ENCODE assay signal across 9 mouse cellular contexts in the genomic region with DNA sequence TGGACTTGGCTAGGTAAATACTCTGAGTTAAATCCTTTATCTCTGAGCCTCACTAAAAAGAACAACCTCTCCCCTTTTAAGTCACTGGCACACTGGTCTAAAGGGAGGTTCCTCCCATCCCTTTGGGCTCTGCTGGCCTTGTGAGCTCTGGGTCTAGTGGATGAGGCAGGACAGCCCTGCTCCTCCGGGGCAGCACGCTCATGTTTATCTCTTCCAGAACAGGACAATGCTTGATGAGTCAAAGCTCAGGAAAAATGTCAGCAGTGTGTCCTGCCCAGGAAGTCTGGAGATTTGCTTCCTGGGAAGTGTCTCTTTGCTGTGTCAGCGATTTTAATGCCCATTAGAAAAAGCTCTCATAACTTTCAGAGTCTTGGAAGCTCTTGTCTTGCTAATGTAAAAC.
DNase-seq lines count a peak whose midpoint lies in the region; ATAC-seq and TF ChIP-seq lines count a peak whose summit lies in the region.
"Had no signal": no experiment of that assay in that cellular context is flagged by ENCODE, and none has a peak within 500 bp of the region (broad histone marks: within the 10 kb centered on the region; RNA-seq: fewer than 3 reads in every experiment).

No protein-coding gene starts in this region.

- no peak overlapping the region for H3K9ac ChIP-seq in kidney, postnatal 0 days (ENCODE audit: low read depth, low read length)
- no peak overlapping the region for H3K9ac ChIP-seq in limb, embryonic 12.5 days (replicated peaks)
- no peak overlapping the region for H3K9ac ChIP-seq in stomach, embryonic 14.5 days (replicated peaks; ENCODE audit: low read depth, low read length)
- H3K9ac ChIP-seq: liver, embryonic 15.5 days had no signal

- TF ChIP-seq CTCF in kidney, postnatal 0 days (IDR thresholded peaks at IDR 0.05; ENCODE audit: low read depth), result no peak

- DNase-seq in adrenal gland, postnatal 14 days, result peak; percentile 65
- no peak for DNase-seq in adrenal gland, postnatal 4 days (ENCODE audit: low spot score in 2 of 2)
- DNase-seq in kidney, postnatal 0 days (ENCODE audit: low spot score), result peak; percentile 46
- no peak for DNase-seq in kidney, adult 11 months
- DNase-seq in frontal cortex, adult 2 months (ENCODE audit: extremely low spot score in 1 of 2, low spot score in 1 of 2), result no peak
- DNase-seq in left cerebral cortex, adult 11 months (ENCODE audit: low spot score), result no peak

- no peak overlapping the region for H3K4me2 ChIP-seq in kidney, postnatal 0 days (ENCODE audit: low read length)
- H3K4me2 ChIP-seq in limb, embryonic 12.5 days, result no peak overlapping the region
- no peak overlapping the region for H3K4me2 ChIP-seq in stomach, embryonic 14.5 days (replicated peaks; ENCODE audit: low read depth, low read length)
- H3K4me2 ChIP-seq: liver, embryonic 15.5 days had no signal

- ATAC-seq in kidney, postnatal 0 days (replicated peaks; ENCODE audit: low FRiP score, low read depth), result no peak
- no peak for ATAC-seq in limb, embryonic 12.5 days (ENCODE audit: insufficient number of reproducible peaks, insufficient read depth, low FRiP score, low TSS enrichment, low read depth)
- ATAC-seq in stomach, embryonic 14.5 days (ENCODE audit: insufficient number of reproducible peaks, insufficient read depth, low FRiP score, low read depth), result no peak

- 43% methylated on average over 3 of the region's 3 CpGs for WGBS in kidney, postnatal 0 days
- WGBS in limb, embryonic 12.5 days, result 56% methylated on average over 3 of the region's 3 CpGs
- WGBS in stomach, embryonic 14.5 days, result 27% methylated on average over 3 of the region's 3 CpGs

- no peaks in the 10 kb centered on the region for H3K27me3 ChIP-seq in kidney, postnatal 0 days (ENCODE audit: insufficient read depth, low read length)
- no peaks in the 10 kb centered on the region for H3K27me3 ChIP-seq in limb, embryonic 12.5 days
- H3K27me3 ChIP-seq in stomach, embryonic 14.5 days (ENCODE audit: control insufficient read depth, insufficient read depth, low read length), result no peaks in the 10 kb centered on the region
- H3K27me3 ChIP-seq: liver, embryonic 15.5 days had no signal

- no peak overlapping the region for H3K27ac ChIP-seq in kidney, postnatal 0 days
- peak overlapping the region; percentile 90; the same call in 1 of the 2 replicates for H3K27ac ChIP-seq in limb, embryonic 12.5 days
- peak overlapping the region; percentile 78; the same call in 1 of the 2 replicates for H3K27ac ChIP-seq in stomach, embryonic 14.5 days (ENCODE audit: low read length)

- H3K4me3 ChIP-seq in kidney, postnatal 0 days (replicated peaks; ENCODE audit: low read depth, low read length), result no peak overlapping the region
- no peak overlapping the region for H3K4me3 ChIP-seq in limb, embryonic 12.5 days (replicated peaks)
- H3K4me3 ChIP-seq in stomach, embryonic 14.5 days (ENCODE audit: low read depth, low read length), result no peak overlapping the region
- H3K4me3 ChIP-seq: liver, embryonic 15.5 days had no signal

- 0 out of 2 replicates have a peak, but pooled peaks cover 3% of the 10 kb centered on the region for H3K36me3 ChIP-seq in kidney, postnatal 0 days (ENCODE audit: insufficient read depth, low read length)
- peaks cover 26% of the 10 kb centered on the region; the same call in 1 of the 2 replicates for H3K36me3 ChIP-seq in limb, embryonic 12.5 days
- H3K36me3 ChIP-seq in stomach, embryonic 14.5 days (ENCODE audit: control insufficient read depth, insufficient read depth, low read length), result peaks cover 13% of the 10 kb centered on the region
- H3K36me3 ChIP-seq: liver, embryonic 15.5 days had no signal

- H3K9me3 ChIP-seq in kidney, postnatal 0 days (replicated peaks; ENCODE audit: low read length), result no peaks in the 10 kb centered on the region
- H3K9me3 ChIP-seq in limb, embryonic 12.5 days, result no peaks in the 10 kb centered on the region
- no peaks in the 10 kb centered on the region for H3K9me3 ChIP-seq in stomach, embryonic 14.5 days (ENCODE audit: control insufficient read depth, low read depth, low read length)
- H3K9me3 ChIP-seq: liver, embryonic 15.5 days had no signal

- peaks cover 15% of the 10 kb centered on the region for H3K4me1 ChIP-seq in kidney, postnatal 0 days (replicated peaks; ENCODE audit: insufficient read depth, low read length)
- peaks cover 49% of the 10 kb centered on the region for H3K4me1 ChIP-seq in limb, embryonic 12.5 days (replicated peaks)
- H3K4me1 ChIP-seq in stomach, embryonic 14.5 days (ENCODE audit: control insufficient read depth, insufficient read depth, low read length), result peaks cover 26% of the 10 kb centered on the region

Comparison
In these comparisons a context has a peak if more than half of its experiments do, and no peak if none do; other contexts are left out.
1. DNase-seq: peak in adrenal gland, postnatal 14 days (single experiment) and kidney, postnatal 0 days (single experiment); none in adrenal gland, postnatal 4 days (0 of 2), kidney, adult 11 months (single experiment), frontal cortex, adult 2 months (0 of 2) and left cerebral cortex, adult 11 months (single experiment).